Mouse (Mus musculus) fat pad, adult 2 months (tissue): Measurements from ENCODE around the gene 4933402D24Rik.
A peak's percentile ranks its signal among the peaks of the same experiment; 100 is the strongest.

Source experiments
- DNase-seq: peaks from one replicate; pipeline ENCODE4 v3.0.0-alpha.2; 2011; ENCODE audit warnings: low read depth, low spot score; ENCODE audit errors: extremely low read depth

The 4933402D24Rik gene

GRCm38 (mm10) chr1:63769167-63769566 lies at the start of gene 4933402D24Rik:
4933402D24Rik (minus strand) TSS chr1:63769267.
- DNase-seq, result no peak

- no peak for DNase-seq
Measured at GRCm38 (mm10) chr1:63808584-63808983, 39.5 kb upstream of the 4933402D24Rik start.

DNA sequence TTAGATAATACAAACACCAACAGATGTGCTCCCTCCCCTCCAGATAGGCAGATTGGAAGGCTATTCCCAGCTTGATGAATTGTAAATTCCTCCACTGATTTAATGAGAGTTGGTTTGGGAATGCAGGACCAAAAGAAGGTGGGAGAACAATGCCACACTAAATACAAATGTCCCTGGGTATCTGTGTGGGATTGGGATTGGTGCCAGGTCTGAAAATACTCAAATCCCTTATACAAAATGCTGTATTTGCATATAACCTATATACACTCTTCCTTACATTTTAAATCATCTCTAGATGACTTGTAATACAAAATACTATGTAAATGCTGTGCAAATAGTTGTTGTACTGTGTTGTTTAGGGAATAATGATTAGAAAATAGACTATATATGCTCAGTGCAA lies 36.0 kb upstream of the 4933402D24Rik start:
- DNase-seq, result no peak

DNA sequence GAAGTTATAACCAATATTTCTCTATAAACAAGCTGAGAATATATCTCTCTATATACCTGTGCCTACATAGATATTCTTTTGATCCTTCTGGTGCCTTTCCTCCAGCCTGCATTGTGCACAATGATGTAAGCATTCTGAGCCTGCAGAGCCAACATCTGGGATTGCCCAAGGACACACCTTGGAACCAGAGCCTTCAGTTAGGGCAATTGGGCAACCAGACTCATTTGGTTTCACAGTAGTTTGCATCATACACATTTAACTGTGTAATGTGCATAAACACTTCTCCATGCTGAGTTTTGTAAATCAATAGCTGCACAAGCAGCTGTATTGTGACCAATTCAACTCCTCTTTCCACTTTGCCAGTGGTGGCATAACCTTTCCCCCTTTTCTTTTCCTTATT lies 25.3 kb upstream of the 4933402D24Rik start:
- DNase-seq, result no peak

- DNase-seq, result no peak
Measured at GRCm38 (mm10) chr1:63776902-63777630, 8.0 kb upstream of the 4933402D24Rik start.

GRCm38 (mm10) chr1:63776396-63776795 lies 7.3 kb upstream of the 4933402D24Rik start:
- DNase-seq, result no peak

- no peak for DNase-seq
Measured at GRCm38 (mm10) chr1:63770309-63770708, 1.2 kb upstream of the 4933402D24Rik start.

GRCm38 (mm10) chr1:63768112-63768511 lies 955 bp downstream of the 4933402D24Rik start:
- no peak for DNase-seq

GRCm38 (mm10) chr1:63764395-63764794 lies 4.7 kb downstream of the 4933402D24Rik start:
- DNase-seq, result no peak

DNA sequence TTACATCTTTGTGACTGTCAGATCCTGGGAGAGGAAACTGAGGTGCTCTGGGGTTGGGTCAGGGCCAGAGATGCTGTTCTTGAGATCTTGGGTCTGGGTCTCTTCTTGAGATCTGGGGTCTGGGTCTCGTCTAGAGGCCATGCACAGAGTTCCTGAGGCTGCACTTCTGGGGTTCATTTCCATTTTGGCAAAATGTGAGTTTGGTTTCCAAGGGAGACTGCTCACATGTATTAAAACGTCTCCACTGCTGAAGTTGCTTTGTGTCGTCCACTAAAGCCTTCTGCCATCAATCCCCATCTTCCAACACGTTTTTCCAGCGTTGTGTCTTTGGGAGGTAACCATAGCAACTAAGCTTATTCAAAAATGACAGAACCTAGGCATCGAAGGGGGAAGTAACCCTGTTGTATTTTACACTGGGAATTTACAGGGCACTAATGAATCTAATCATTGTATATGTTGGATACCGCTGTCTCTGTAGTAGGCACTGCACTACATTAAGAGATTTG lies 5.1 kb downstream of the 4933402D24Rik start:
- DNase-seq, result no peak

GRCm38 (mm10) chr1:63763212-63763694 lies 5.8 kb downstream of the 4933402D24Rik start:
- no peak for DNase-seq

- DNase-seq, result no peak
Measured at GRCm38 (mm10) chr1:63756005-63756404, 13.1 kb downstream of the 4933402D24Rik start.

DNA sequence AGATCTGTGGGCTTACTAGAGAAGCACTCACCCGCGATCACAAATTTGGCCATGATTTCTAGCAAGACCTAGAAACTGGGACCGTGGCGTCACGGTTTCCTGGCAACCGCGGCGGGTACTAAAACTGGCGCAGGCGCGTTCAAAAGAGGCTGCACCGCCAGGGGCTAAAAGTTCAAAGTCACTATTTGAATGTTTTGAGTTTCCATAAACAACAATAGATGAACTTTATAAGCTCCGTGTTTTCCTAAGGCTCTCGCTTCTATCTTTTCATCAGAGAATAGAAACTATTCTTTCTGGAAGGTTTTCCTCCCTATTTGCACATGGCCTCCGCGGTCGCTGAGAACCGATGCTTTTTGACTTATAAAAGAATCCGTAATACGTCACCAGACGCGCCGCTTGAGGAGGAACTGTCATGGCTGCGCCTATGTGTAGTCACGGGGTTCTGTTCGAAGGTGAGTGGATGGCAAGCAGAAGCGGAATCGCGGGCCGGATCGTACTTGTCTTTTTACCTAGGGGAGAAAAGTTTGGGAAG lies 38.8 kb downstream of the 4933402D24Rik start, which contains the start of the genes Mdh1b and Fastkd2:
Gene Mdh1b (minus strand): TSS at position 79 of the 532 bp plus-strand sequence.
Gene Fastkd2 (plus strand): TSS at position 375 of the 532 bp plus-strand sequence.
- peak; percentile 54 for DNase-seq

- no peak for DNase-seq
Measured at GRCm38 (mm10) chr1:63729796-63730195, 39.3 kb downstream of the 4933402D24Rik start.

GRCm38 (mm10) chr1:63720161-63720560 lies 48.9 kb downstream of the 4933402D24Rik start:
- no peak for DNase-seq

GRCm38 (mm10) chr1:63708876-63709275 lies 60.2 kb downstream of the 4933402D24Rik start:
- DNase-seq, result peak; percentile 87

DNA sequence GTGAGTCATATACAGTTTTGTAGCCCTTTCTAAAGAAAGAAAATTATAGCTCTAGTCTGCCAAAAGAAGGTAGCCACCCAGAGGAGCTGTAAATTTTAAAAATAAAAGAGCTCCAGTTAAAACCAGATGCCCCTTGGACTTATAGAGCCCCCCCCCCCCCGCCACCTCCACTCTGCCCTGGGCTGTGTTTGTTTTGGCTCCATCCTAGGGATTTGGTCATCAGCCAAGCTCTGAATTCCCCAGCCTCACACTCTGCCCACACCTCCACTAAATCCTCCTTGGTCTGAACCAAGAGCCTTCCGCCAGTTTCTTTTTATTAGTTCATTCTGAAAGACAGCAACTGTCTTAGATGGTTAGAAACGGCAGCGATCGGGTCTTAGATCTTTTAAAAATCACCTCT lies 63.3 kb downstream of the 4933402D24Rik start:
- DNase-seq, result no peak
